Mouse (Mus musculus): ENCODE results near the gene Fstl4.
A peak's percentile ranks its signal among the peaks of the same experiment; 100 is the strongest.

Fstl4 gene

DNA sequence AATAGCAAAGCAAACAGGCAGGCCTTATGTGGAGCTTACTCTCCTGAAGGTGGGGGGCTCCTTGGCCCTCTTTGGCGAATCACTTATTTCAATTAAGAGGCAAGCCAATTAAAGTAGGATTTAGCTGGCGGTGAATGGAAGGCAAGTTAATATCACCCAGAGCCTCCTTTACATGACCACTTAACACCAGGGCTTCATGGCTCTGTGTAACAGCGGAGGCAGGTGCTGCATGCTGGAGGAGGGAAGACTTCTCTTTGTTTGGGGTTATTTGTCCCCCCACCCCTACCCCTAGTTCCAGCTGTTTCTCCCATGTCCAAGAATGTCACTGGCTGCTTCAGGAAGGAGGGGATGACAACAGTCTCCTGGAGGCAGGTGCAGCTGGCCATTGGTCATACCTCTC lies 10.9 kb downstream of the Fstl4 start:
- no peak for DNase-seq

- no peak for DNase-seq
Observed at GRCm38 (mm10) chr11:52782426-52782825, 18.0 kb downstream of the Fstl4 start.

GRCm38 (mm10) chr11:52794331-52794730 lies 29.9 kb downstream of the Fstl4 start:
- DNase-seq = peak; percentile 51

- no peak for DNase-seq
Observed at GRCm38 (mm10) chr11:52809542-52809941, 45.1 kb downstream of the Fstl4 start.

- DNase-seq = no peak
Observed at GRCm38 (mm10) chr11:52816004-52816403, 51.6 kb downstream of the Fstl4 start.

DNA sequence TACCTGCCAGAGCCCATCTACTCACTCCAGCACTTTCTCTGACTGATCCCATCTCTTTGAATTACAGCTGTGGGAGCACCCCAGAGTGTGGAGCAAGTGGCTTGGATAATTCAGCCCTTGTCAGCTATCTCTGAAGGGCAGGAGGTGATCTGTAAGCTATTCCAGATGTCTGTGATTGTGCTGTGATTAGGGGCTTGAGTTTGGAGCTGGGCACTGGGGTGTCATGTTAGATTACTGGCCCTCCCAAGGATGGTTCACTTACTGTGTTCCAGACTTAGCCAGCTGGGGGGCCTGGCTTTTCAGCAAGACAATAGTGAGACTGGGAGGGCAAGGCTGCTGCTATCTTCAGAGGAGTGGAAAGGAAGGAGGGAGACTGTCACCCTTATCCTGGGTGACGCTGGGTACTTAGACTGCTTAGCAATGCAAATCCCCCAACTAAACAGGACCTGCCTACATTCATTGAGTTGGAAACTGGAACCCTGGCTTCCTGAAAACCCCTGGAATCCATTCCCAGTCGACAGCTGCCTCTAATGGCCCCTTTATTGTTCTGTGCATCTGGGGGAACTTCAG lies 56.0 kb downstream of the Fstl4 start:
- no peak for DNase-seq

DNA sequence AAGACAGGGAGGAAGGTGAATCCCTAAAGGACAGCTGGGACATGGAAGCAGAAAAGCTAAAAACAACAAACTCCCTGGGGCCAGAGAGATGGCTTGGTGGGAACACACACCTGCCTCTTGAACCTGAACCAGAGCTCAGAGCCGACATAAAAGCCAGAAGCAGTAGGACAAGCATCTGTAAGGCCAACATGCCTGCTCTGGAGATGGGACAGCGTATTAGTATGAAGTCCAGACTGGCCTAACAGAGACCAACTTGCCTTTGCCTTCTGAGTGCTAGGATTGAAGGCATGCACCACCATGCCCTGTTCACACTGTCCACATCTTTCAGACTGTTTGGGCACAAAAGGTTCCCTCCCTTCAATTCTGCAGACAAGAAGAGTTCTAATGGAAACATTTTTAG lies 62.2 kb downstream of the Fstl4 start:
- DNase-seq = no peak

GRCm38 (mm10) chr11:52831631-52832310 lies 67.3 kb downstream of the Fstl4 start:
- DNase-seq = no peak

DNA sequence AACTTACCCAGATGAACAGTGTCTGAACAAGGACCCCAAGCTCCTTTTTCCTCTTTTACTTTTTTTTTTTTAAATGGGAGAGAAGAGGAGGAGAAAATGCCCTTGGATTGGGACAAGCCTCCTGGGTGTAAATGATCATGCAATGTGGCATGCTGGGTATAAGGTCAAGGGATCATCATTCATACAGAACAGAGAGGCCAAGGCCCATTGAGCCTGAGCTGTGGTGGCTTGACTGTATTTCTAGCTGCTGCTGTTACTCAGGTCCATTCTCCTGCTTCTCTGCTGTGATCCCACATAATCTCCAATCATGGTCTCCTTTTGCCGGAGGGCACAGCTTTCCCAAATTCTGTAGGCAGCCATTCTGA lies 67.9 kb downstream of the Fstl4 start:
- no peak for DNase-seq

DNA sequence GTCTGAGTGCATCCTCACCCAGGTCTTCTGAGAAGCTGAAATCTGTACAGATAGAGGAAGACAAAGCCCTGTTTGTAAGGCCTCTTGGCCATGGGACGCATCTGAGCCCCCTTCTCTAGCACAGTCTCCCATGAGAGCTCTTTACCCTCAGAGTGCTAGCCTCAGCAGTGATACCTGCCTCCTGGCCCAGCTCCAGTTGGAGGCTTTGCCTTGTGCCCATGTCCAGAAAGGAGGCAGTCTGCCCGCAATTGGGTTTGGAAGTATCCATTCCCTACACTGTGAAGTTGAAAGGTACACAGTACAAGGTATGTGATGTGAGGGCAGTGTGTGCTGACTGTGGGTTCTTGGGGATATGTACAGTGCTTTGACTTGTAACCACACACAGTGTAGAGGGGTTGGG lies 84.3 kb downstream of the Fstl4 start:
- DNase-seq = no peak

DNA sequence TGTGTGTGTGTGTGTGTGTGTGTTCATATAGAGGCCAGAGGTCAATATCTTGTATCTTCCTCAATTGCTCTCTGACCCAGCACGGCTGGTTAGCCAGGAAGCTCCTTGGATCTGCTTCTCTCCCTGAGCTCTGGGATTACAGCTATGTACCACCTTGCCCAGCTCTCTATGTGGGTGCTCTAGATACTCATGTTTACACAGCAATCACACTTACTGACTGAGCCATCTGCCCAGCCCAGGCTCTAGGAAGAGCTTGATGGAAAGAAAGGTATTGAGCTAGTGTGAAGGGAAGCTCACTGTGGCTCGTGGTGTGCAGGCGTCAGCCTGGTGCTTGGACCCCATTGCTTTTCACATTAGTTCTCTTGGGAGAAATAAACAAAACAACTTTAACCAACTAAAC lies 85.6 kb downstream of the Fstl4 start:
- DNase-seq = no peak

DNA sequence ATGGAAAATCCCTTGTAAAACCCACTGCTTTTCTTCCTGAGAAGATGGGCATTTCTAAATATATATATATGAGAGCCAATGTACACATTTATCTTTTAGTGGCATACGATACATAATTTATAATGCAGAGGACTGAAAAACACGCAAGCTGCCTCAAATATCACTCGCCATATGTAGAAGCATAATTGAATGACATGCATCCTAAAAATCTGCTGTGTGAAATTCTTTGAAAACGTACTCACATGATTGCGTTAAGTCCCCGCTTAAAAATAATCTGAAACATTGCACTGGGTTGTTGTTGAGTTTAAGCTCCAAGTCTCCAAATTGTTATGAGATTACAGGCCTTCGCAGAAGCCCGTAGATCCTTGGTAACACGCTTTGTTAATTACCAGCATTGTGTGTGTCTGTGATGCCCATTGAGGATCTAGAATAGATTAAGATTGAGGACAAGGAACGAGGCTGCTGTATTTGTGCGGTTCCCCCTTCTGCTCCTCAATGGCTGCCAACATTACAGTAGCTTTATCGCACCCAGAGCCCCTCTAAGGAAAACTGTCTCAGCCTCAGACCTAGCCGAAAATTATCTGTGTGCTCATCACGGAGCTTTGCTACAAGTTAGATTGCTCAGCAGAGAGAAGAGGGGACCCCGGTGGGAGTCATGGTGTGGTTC lies 108.5 kb downstream of the Fstl4 start:
- DNase-seq = no peak

DNA sequence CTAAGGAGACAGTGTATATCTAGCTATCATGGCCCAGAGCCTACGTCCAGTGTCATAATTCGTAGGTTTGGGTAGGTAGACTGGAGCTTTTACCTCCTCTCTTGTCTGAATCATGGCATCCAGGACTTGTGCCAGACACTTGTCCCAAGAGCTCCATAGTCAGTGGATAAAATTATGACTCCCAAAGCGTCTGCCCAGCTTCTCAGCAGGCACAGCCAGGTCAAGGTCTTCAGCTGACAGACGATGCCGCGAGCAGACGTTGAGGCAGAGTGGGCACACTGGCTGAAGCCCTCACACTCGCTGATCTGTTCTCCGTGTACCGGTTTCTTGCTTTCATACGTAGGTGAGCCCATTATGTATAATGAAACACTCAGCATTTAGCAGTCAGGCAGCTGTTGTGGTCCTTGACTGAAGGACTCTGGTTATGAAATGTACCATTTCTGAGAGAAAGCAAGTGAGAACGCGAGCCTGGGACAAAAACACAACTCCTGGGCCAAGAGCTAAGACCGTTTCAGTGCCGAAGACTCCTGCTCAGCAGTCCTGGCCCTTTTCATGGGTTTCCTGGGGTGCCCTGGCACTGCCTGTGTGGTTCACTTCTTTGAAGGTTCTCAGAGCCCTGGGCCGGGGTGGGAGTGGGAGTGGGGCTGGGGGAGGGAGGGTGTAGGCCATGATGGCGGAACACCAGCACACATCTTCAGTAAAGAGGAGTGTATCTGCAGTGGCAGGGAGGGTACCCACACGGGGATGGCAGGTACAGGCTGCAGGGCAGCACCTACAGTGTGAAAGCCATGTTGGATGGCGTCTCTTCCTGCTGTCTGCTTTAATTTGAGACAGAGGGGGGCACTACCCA lies 111.7 kb downstream of the Fstl4 start:
- DNase-seq = no peak

GRCm38 (mm10) chr11:52877662-52878061 lies 113.2 kb downstream of the Fstl4 start:
- no peak for DNase-seq

- DNase-seq = no peak
Observed at GRCm38 (mm10) chr11:52879958-52880357, 115.5 kb downstream of the Fstl4 start.

DNA sequence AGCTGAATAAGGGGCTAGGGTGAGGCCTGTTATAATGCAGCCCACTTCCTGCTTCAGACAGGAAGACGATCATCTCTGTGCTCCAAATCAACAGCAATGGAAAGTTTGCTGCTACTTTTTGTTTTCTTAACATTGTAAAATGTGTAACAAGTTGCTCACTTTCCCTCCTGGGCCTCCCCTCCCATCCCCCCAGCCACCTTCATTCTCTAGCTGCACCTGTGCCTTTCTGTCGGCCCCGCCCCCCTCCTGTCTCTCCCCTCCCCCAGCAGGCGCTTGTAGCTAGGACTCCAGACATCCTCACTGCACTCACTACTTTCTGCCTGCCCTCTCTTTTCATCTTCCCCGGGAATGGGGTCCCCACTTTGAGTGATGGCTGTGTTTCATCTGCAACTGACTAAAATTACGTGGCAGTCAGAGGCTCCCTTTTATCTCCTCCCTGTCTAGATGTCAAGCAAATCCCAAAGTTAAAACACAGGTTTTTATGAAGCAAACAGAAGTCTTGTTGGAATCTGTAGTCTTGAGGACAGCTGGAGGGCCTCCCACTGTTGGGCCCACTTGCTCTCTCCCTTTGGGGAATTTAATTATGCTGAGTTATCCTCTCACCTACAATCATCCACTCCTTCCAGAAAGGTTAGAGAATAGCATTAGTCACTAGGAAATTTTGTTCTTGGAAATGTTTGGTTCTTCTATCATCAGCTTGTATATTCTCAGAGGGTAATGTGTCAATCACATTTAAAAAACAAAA lies 122.3 kb downstream of the Fstl4 start:
- no peak for DNase-seq

GRCm38 (mm10) chr11:52888150-52888549 lies 123.7 kb downstream of the Fstl4 start:
- DNase-seq = peak; percentile 27

DNA sequence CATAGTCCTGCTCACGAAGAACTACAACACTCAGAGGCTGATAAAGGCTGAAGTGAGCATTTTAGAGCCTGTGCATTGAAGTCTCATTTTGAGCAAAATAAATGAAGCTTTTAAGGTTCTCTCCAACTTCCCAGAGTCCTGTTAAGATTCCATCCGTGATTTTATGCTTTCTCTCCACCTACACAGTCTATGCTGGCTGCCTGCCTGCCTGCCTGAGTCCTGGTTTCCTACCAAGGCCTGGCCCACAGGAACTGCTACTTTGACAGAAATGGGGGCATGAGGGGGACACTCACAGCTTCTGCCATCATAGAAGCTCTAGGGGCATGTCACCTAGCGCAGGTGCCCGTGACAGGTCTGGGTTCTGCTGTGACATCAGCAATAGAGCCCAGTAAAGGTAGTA lies 125.1 kb downstream of the Fstl4 start:
- peak; percentile 43 for DNase-seq

GRCm38 (mm10) chr11:52890156-52890555 lies 125.7 kb downstream of the Fstl4 start:
- DNase-seq = peak; percentile 9

DNA sequence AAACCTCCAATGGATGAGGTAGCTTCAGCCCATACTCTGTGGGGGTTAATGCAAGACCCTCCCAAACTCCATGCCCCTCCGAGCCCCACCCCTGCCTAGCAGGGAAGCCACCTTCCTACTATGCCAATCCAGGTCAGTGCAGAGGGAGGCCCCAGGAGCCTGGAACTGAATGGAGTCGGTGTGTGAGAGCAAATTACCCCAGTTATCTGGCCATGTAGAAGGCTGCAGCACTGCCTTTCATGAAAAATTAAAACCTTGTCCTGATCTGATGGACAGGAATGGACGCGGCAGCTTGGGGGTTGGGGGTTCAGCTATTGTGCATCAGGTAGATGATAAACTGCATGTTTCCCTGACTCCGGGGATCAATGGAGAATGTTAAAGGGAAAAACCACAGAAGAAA lies 139.7 kb downstream of the Fstl4 start:
- DNase-seq = no peak

- no peak for DNase-seq
Observed at GRCm38 (mm10) chr11:52910788-52911187, 146.4 kb downstream of the Fstl4 start.

GRCm38 (mm10) chr11:52914431-52914830 lies 150.0 kb downstream of the Fstl4 start:
- no peak for DNase-seq

DNA sequence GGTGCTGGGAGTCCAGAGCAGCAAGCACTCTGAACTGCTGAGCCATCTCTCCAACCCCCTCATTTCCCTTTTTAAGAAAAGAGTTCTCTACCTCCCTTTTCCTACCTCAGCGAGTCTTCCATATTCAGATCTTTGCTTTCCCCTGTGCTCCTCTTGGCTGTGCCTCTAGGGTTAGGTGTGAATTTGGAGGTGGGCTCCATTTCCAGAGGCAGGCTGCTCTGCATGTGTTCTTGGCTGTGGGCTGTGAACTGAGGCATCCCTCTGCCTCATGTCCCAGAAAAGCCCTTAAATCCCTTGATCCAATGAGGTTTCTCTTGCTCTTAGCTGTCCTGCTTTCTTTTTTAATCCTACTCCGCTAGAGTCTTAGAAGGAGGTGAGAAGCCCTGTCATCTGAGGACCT lies 151.2 kb downstream of the Fstl4 start:
- no peak for DNase-seq

All from right cerebral cortex, postnatal 25 days (tissue).